Mouse (Mus musculus) limb, embryonic 10.5 days (tissue): ENCODE results near the gene Tmem186. TPM values are rescaled to one million over a fixed set of nuclear protein-coding genes. Genes with fewer than 3 reads are reported as not detected.
A peak's percentile ranks its signal among the peaks of the same experiment; 100 is the strongest.

Experiments used
- DNase-seq: peaks from one replicate; pipeline ENCODE4 v3.0.0-alpha.2; 2017; ENCODE audit warnings: low spot score
- H3K27ac ChIP-seq: fragments of 300-500 bp; sonication (generic); 2 replicates; pipeline ENCODE4 v1.5.1; 2016; ENCODE audit warnings: mild to moderate bottlenecking
- H3K27me3 ChIP-seq: fragments of 300-500 bp; sonication (generic); 2 replicates; pipeline ENCODE4 v1.6.1; 2016; ENCODE audit warnings: low read depth, mild to moderate bottlenecking; ENCODE audit not compliant: poor library complexity, severe bottlenecking
- H3K36me3 ChIP-seq: fragments of 300-500 bp; sonication (generic); 2 replicates; pipeline ENCODE4 v1.6.1; 2016; ENCODE audit warnings: mild to moderate bottlenecking, moderate library complexity
- H3K4me1 ChIP-seq: fragments of 300-500 bp; sonication (generic); 2 replicates; pipeline ENCODE4 v1.6.1; 2016
- H3K4me3 ChIP-seq: fragments of 300-500 bp; sonication (generic); 2 replicates; pipeline ENCODE4 v1.5.1; 2016; ENCODE audit warnings: mild to moderate bottlenecking, moderate library complexity
- H3K9me3 ChIP-seq: fragments of 300-500 bp; sonication (generic); replicated peaks from 2 replicates; pipeline ENCODE4 v1.6.1; 2016; ENCODE audit warnings: mild to moderate bottlenecking
- WGBS: fragments of 180-500 bp; shearing (Covaris S2); methylation state at CpG from one replicate; pipeline ENCODE4 v1.1.7; 2016; 5-methylcytosine and 5-hydroxymethylcytosine counted together
- polyA plus RNA-seq: library from polyadenylated mRNA; unstranded; fragments of >200 nt; fragmentation: Nextera tagmentation; extraction: Ambion mirVana; gene quantifications from 2 replicates; pipeline ENCODE4 v1.2.1, GENCODE M21; 2016

The Tmem186 gene
- polyA plus RNA-seq, 1 experiment from 2014 or later = 26.0 TPM

- DNase-seq = no peak
- Histone ChIP-seq H3K4me1 (peaks cover 36% of the 10 kb centered on the region), H3K27me3 (peaks cover 15% of the 10 kb centered on the region), H3K9me3 (no peaks in the 10 kb centered on the region), H3K27ac (no peak overlapping the region), H3K36me3 (peaks cover 9% of the 10 kb centered on the region), H3K4me3 (no peak overlapping the region)
- WGBS = 74% methylated on average over 6 of the region's 6 CpGs
These were observed 35.8 kb upstream of the Tmem186 start for GRCm38 (mm10) chr16:8673343-8673742.

- Histone ChIP-seq H3K36me3 (peaks cover 12% of the 10 kb centered on the region), H3K27me3 (peaks cover 15% of the 10 kb centered on the region), H3K4me1 (peaks cover 42% of the 10 kb centered on the region), H3K9me3 (no peaks in the 10 kb centered on the region), H3K4me3 (no peak overlapping the region), H3K27ac (no peak overlapping the region)
- DNase-seq = no peak
These were observed 35.3 kb upstream of the Tmem186 start for GRCm38 (mm10) chr16:8672811-8673210.

DNA sequence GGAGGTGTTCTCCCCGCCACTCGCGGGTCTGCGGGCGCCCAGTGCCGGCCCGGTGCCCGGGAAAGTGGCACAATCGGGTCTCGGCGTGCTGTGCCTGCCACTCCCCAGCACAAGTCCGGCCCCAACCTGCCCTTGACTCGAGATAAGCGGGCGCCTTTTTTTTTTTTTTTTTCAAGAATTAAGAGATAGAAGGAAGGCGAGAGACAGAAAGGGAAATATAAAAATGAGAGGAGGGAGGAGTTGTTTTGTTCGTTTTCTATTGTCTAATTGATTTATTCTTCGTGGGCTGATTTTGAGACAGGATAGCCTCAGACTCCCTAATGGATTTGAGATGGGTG is 34.8 kb upstream of the Tmem186 start:
- H3K9me3 ChIP-seq = no peaks in the 10 kb centered on the region
- peak overlapping the region; percentile 70 for H3K4me3 ChIP-seq
- WGBS = under 1% methylated on average over 18 of the region's 18 CpGs
- peaks cover 47% of the 10 kb centered on the region for H3K4me1 ChIP-seq
- H3K27ac ChIP-seq = peak overlapping the region; percentile 89
- peaks cover 15% of the 10 kb centered on the region for H3K27me3 ChIP-seq
- H3K36me3 ChIP-seq = peaks cover 17% of the 10 kb centered on the region
- DNase-seq = no peak

- Histone ChIP-seq H3K4me3 (peak within 1 kb of the TSS; percentile 70), H3K27me3 (peaks cover 15% of the 10 kb centered on the region), H3K9me3 (no peaks in the 10 kb centered on the region), H3K27ac (peak within 1 kb of the TSS; percentile 89), H3K36me3 (peaks cover 20% of the 10 kb centered on the region), H3K4me1 (peaks cover 49% of the 10 kb centered on the region)
- WGBS = under 1% methylated on average over 67 of the region's 67 CpGs
- DNase-seq = peak; percentile 98
These were observed 34.2 kb upstream of the Tmem186 start, which contains the start of gene Carhsp1 for GRCm38 (mm10) chr16:8671551-8672349. Gene Carhsp1 (minus strand): TSS chr16:8672155.

- Histone ChIP-seq H3K4me1 (peaks cover 57% of the 10 kb centered on the region), H3K4me3 (peak overlapping the region; percentile 70), H3K9me3 (no peaks in the 10 kb centered on the region), H3K27me3 (peaks cover 15% of the 10 kb centered on the region), H3K36me3 (peaks cover 34% of the 10 kb centered on the region), H3K27ac (peak overlapping the region; percentile 89)
- DNase-seq = peak; percentile 55
- WGBS = 11% methylated on average over 14 of the region's 15 CpGs
These were observed 32.8 kb upstream of the Tmem186 start for GRCm38 (mm10) chr16:8670041-8671035.

DNA sequence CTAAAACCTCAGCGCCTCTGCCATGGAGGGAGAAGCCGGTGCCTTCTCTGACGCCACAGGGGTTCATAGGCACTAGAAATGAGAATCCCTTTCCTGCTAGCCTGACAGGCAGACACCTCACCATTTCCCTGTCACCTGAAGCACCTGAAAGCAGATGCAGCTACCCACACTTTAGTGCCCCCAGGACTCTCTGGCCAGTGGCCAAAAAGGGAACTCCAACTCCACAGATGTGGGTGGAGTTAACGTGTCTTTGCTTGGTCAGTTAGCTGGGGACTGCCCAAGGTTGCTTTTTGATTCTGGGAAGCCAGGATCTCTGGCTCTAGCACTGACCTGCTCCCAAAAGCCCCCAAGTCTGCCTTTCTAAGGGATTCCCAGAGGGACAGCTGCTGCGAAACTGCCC is 31.9 kb upstream of the Tmem186 start:
- WGBS = 71% methylated on average over 5 of the region's 5 CpGs
- Histone ChIP-seq H3K36me3 (peaks cover 41% of the 10 kb centered on the region), H3K9me3 (no peaks in the 10 kb centered on the region), H3K4me1 (peaks cover 57% of the 10 kb centered on the region), H3K27ac (peak overlapping the region; percentile 89), H3K4me3 (peak overlapping the region; percentile 70), H3K27me3 (peaks cover 15% of the 10 kb centered on the region)
- no peak for DNase-seq

GRCm38 (mm10) chr16:8668386-8668785 is 30.9 kb upstream of the Tmem186 start:
- Histone ChIP-seq H3K9me3 (no peaks in the 10 kb centered on the region), H3K4me3 (no peak overlapping the region), H3K27ac (no peak overlapping the region), H3K4me1 (peaks cover 54% of the 10 kb centered on the region), H3K27me3 (peaks cover 8% of the 10 kb centered on the region), H3K36me3 (peaks cover 52% of the 10 kb centered on the region)
- DNase-seq = no peak
- WGBS = 76% methylated on average over 2 of the region's 2 CpGs

DNA sequence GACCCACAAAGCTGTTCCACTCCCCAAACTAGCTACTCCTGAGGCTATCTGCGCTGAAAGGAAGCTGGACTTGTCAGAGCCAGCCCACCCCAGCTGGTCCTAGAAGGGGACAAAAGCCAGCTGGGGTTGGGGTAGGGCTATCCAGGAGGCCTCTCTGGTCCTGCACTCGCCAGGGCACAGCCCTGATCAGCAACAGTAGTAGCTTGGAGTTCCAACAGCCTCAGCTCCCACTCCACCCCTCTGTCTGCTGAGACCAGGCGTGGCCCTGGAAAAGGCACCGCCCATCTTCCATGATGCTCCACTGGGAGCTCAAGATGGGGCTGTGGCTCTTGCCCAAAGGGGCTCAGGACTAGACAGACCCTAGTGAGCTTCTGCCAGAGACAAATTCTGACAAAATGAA is 30.3 kb upstream of the Tmem186 start:
- Histone ChIP-seq H3K9me3 (no peaks in the 10 kb centered on the region), H3K4me1 (peaks cover 54% of the 10 kb centered on the region), H3K36me3 (peaks cover 57% of the 10 kb centered on the region), H3K27ac (peak overlapping the region; percentile 40; the same call in 1 of the 2 replicates), H3K27me3 (peaks cover 2% of the 10 kb centered on the region), H3K4me3 (no peak overlapping the region)
- 88% methylated on average over 4 of the region's 4 CpGs for WGBS
- no peak for DNase-seq

DNA sequence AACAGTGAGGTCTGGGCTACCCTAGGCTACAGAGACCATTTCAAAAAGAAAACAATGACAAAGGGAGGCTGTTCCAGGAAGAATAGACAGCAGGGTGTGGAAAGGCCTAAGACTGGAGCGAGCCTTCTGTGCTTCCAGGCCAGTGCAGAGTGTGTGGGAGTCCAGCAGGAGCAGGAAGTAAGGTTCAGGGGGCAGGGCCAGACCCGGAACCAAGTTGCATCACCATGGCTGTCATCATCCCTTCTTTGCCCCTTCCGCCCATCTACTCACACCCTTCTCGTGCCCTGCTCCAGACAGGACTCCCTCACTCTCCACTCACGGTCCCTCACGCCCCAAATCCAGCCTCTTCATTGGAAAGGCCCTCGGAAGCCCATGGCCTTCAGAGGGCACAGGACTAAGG is 29.7 kb upstream of the Tmem186 start:
- DNase-seq = no peak
- H3K4me1 ChIP-seq = peaks cover 54% of the 10 kb centered on the region
- H3K27ac ChIP-seq = peak overlapping the region; percentile 40; the same call in 1 of the 2 replicates
- WGBS = 89% methylated on average over 7 of the region's 7 CpGs
- H3K9me3 ChIP-seq = no peaks in the 10 kb centered on the region
- H3K27me3 ChIP-seq = no peaks in the 10 kb centered on the region
- peaks cover 63% of the 10 kb centered on the region for H3K36me3 ChIP-seq
- no peak overlapping the region for H3K4me3 ChIP-seq

DNA sequence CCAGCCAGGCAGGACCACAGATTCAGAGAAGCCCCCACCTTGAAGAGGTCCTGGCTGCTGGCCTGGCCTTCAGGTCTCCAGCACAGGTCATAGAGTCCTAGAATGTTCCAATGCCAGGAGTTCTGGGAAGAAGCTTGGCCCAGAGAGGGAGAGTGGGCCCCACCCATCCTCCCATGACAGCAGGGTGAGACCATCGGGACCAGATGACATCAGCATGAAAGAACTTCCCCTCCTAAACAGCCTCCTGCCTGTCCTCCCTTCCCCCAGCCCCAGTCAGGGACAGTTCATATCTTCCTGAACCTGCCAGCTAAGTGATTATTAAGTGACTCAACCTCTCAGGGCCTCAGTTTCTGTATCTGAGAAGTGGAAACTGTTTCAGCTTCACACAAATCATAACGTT is 28.9 kb upstream of the Tmem186 start:
- DNase-seq = no peak
- Histone ChIP-seq H3K4me1 (peaks cover 51% of the 10 kb centered on the region), H3K36me3 (peaks cover 71% of the 10 kb centered on the region), H3K4me3 (no peak overlapping the region), H3K27me3 (no peaks in the 10 kb centered on the region), H3K9me3 (no peaks in the 10 kb centered on the region), H3K27ac (peak overlapping the region; percentile 30; the same call in 1 of the 2 replicates)
- 66% methylated on average over 2 of the region's 2 CpGs for WGBS

DNA sequence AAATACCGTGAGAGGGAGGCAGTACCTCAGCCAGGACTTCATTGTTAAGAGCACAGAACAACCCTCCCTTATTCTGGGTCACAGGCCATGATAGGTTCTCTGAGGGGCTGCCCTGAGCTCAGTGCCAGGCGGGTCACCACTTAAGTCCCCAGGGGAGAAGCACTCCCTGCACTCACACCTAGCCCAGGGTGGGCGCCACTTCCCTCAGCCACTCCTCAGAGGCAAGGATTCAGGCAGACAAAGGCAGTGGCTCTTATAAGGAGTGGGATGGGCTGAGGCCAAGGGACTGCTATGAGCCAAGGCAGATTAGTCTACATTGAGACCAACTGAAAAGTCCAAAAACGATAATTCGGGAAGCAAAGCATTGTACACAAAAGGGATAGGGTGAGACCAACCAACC is 27.9 kb upstream of the Tmem186 start:
- WGBS = 86% methylated on average over 5 of the region's 5 CpGs
- Histone ChIP-seq H3K4me3 (no peak overlapping the region), H3K27ac (0 out of 2 replicates have a peak overlapping the region, but pooled peaks have one; percentile 30), H3K36me3 (peaks cover 81% of the 10 kb centered on the region), H3K9me3 (no peaks in the 10 kb centered on the region), H3K27me3 (no peaks in the 10 kb centered on the region), H3K4me1 (peaks cover 40% of the 10 kb centered on the region)
- no peak for DNase-seq

GRCm38 (mm10) chr16:8663606-8664539 is 26.4 kb upstream of the Tmem186 start:
- peaks cover 25% of the 10 kb centered on the region for H3K4me1 ChIP-seq

More at GRCm38 (mm10) chr16:8663606-8664539, 26.4 kb upstream of the Tmem186 start:
- Histone ChIP-seq H3K4me3 (no peak overlapping the region), H3K36me3 (peaks cover 92% of the 10 kb centered on the region), H3K27ac (no peak overlapping the region), H3K9me3 (no peaks in the 10 kb centered on the region), H3K27me3 (no peaks in the 10 kb centered on the region)
- DNase-seq = no peak
- WGBS = 93% methylated on average over 24 of the region's 24 CpGs
